Mouse (Mus musculus): ENCODE results near the gene Sh3gl1.

DNA sequence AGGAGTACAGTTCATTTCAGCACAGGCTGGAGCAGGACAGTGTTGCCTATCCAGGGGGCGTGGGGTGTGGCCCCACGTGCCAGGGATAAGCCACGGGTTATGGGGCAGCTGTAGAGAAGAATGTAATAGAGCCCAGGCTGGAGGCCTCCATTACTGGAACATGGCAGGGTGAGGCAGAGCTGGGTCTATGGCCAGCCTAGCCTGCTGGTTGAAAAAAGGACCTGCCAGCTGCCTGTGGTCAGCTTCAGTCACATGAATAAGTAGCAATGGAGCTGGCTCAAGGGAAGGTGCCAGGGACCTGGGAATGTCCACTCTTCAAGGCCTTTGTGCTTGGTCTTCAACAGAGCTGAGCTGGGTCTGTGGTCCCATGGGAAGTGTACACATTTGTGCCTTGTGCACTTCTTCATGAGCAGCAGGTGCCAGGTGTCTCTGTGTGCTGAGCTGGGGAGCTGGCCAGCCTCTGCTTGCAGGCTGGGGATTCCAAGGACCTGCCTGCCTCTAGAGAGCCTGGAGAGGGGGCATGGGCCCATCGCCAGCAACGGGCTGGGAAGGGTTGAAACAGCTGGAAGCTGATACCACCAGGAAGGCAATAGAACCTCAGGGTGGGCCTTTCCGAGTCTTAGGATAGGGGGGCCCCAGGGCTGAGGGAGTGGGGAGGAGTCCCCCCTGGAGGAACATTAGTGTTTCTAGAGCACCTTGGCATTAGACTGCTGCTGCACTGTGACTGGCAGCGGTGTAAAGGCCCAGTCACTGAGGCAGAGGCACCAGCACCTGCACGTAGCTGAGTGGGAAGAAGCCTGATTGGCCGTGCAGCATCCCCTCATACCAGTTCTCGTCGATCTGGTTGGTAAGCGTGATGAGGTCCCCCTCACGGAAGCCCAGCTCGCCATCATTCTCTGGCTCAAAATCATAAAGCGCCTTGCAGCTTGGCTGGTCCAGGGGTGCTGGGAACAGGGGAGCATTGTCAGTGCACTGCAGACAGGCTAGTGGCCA lies 19.3 kb downstream of the Sh3gl1 start:
- TF ChIP-seq POLR2A (IDR thresholded peaks at IDR 0.05; ENCODE audit: borderline replicate concordance, control insufficient read depth, low read depth, low read length) = no peak
- no peak for TF ChIP-seq CTCF (IDR thresholded peaks at IDR 0.05; ENCODE audit: control insufficient read depth, insufficient read depth, low read length)

All from bone marrow, adult 2 months (tissue).